Comparison of ENCODE assay signal across 21 mouse cellular contexts in genomic region chr13:118800176-118800575, GRCm38 (mm10).
A peak's percentile ranks its signal among the peaks of the same experiment; 100 is the strongest.
DNase-seq lines count a peak whose midpoint lies in the region; ATAC-seq and TF ChIP-seq lines count a peak whose summit lies in the region.
"Had no signal": no experiment of that assay in that cellular context is flagged by ENCODE, and none has a peak within 500 bp of the region (broad histone marks: within the 10 kb centered on the region; RNA-seq: fewer than 3 reads in every experiment).

No protein-coding gene starts in this region.

- no peak for TF ChIP-seq CTCF in heart, postnatal 0 days (IDR thresholded peaks at IDR 0.05; ENCODE audit: low read depth)

- no peak for TF ChIP-seq EP300 in heart, postnatal 0 days (IDR thresholded peaks at IDR 0.05; ENCODE audit: low read depth)

- H3K27me3 ChIP-seq in heart, postnatal 0 days (ENCODE audit: control insufficient read depth, insufficient read depth, low read length) = no peaks in the 10 kb centered on the region
- no peaks in the 10 kb centered on the region for H3K27me3 ChIP-seq in lung, embryonic 16.5 days (ENCODE audit: control insufficient read depth, insufficient read depth, low read depth, low read length)
- H3K27me3 ChIP-seq: embryonic facial prominence, embryonic 12.5 days; forebrain, embryonic 15.5 days; heart, embryonic 15.5 days; intestine, embryonic 15.5 days; Patski had no signal

- no peak overlapping the region for H3K27ac ChIP-seq in heart, postnatal 0 days (ENCODE audit: low read depth)
- H3K27ac ChIP-seq in lung, embryonic 16.5 days (ENCODE audit: low read length) = 0 out of 2 replicates have a peak overlapping the region, but pooled peaks have one; percentile 27
- H3K27ac ChIP-seq: embryonic facial prominence, embryonic 12.5 days; forebrain, embryonic 15.5 days; heart, embryonic 15.5 days; hindbrain, embryonic 10.5 days; hindbrain, embryonic 14.5 days; intestine, embryonic 15.5 days had no signal

- H3K4me3 ChIP-seq in heart, postnatal 0 days (ENCODE audit: low read depth, low read length) = no peak overlapping the region
- H3K4me3 ChIP-seq in lung, embryonic 16.5 days (ENCODE audit: low read length) = no peak overlapping the region
- H3K4me3 ChIP-seq: embryonic facial prominence, embryonic 12.5 days; forebrain, embryonic 15.5 days; heart, embryonic 15.5 days; hindbrain, embryonic 10.5 days; intestine, embryonic 15.5 days had no signal

- ATAC-seq in heart, postnatal 0 days (ENCODE audit: insufficient read depth, low read depth) = no peak
- ATAC-seq in lung, embryonic 16.5 days (ENCODE audit: low read depth) = no peak
- ATAC-seq: activated CD4-positive, CD25-positive, alpha-beta regulatory T cell, adult 4 months; forebrain, embryonic 15.5 days; intestine, embryonic 15.5 days; Patski had no signal

- H3K9ac ChIP-seq in heart, postnatal 0 days (replicated peaks; ENCODE audit: low read depth, low read length) = no peak overlapping the region
- no peak overlapping the region for H3K9ac ChIP-seq in lung, embryonic 16.5 days (ENCODE audit: low read length)
- H3K9ac ChIP-seq: embryonic facial prominence, embryonic 12.5 days; forebrain, embryonic 15.5 days; heart, embryonic 15.5 days; hindbrain, embryonic 14.5 days; intestine, embryonic 15.5 days had no signal

- no peaks in the 10 kb centered on the region for H3K9me3 ChIP-seq in heart, postnatal 0 days (replicated peaks; ENCODE audit: control insufficient read depth, low read length)
- no peaks in the 10 kb centered on the region for H3K9me3 ChIP-seq in lung, embryonic 16.5 days (ENCODE audit: control insufficient read depth, low read length)
- H3K9me3 ChIP-seq: embryonic facial prominence, embryonic 12.5 days; forebrain, embryonic 15.5 days; heart, embryonic 15.5 days; hindbrain, embryonic 10.5 days; intestine, embryonic 15.5 days had no signal

- 47% methylated on average over 4 of the region's 4 CpGs for WGBS in heart, postnatal 0 days
- WGBS in lung, embryonic 16.5 days = 47% methylated on average over 4 of the region's 4 CpGs

- no peaks in the 10 kb centered on the region for H3K36me3 ChIP-seq in heart, postnatal 0 days (replicated peaks; ENCODE audit: control insufficient read depth, insufficient read depth, low read length)
- no peaks in the 10 kb centered on the region for H3K36me3 ChIP-seq in lung, embryonic 16.5 days (ENCODE audit: control insufficient read depth, insufficient read depth, low read length)
- H3K36me3 ChIP-seq: embryonic facial prominence, embryonic 12.5 days; forebrain, embryonic 15.5 days; heart, embryonic 15.5 days; hindbrain, embryonic 10.5 days; intestine, embryonic 15.5 days had no signal

- peak; percentile 57 for DNase-seq in heart, adult 11 months
- no peak for DNase-seq in heart, postnatal 4 days
- peak; percentile 17 for DNase-seq in heart, postnatal 0 days (ENCODE audit: low spot score)
- no peak for DNase-seq in heart, postnatal 25 days (ENCODE audit: low spot score)
- DNase-seq in lung, postnatal 4 days = no peak
- peak; percentile 8 for DNase-seq in MN1 (ENCODE audit: low spot score)
- no peak for DNase-seq in urinary bladder, postnatal 4 days (ENCODE audit: low spot score in 2 of 2)
- DNase-seq: adrenal gland, postnatal 14 days; cerebellum, adult 11-12 months; cerebellum, adult 9-10 months; cerebellum, postnatal 25 days; gastrocnemius, postnatal 25 days had no signal

- no peaks in the 10 kb centered on the region for H3K4me1 ChIP-seq in heart, postnatal 0 days (ENCODE audit: control insufficient read depth, insufficient read depth)
- no peaks in the 10 kb centered on the region for H3K4me1 ChIP-seq in lung, embryonic 16.5 days (replicated peaks; ENCODE audit: control insufficient read depth, insufficient read depth, low read length)
- H3K4me1 ChIP-seq: embryonic facial prominence, embryonic 12.5 days; forebrain, embryonic 15.5 days; heart, embryonic 15.5 days; hindbrain, embryonic 10.5 days; intestine, embryonic 15.5 days had no signal

- no peak overlapping the region for H3K4me2 ChIP-seq in heart, postnatal 0 days (ENCODE audit: low read depth, low read length)
- H3K4me2 ChIP-seq in lung, embryonic 16.5 days (ENCODE audit: low read depth, low read length) = no peak overlapping the region
- H3K4me2 ChIP-seq: embryonic facial prominence, embryonic 12.5 days; forebrain, embryonic 15.5 days; heart, embryonic 15.5 days; hindbrain, embryonic 14.5 days; intestine, embryonic 15.5 days had no signal

- intact Hi-C loops in heart, postnatal 25 days (cut with DNase I) = no loop called here

Comparison
In these comparisons a context has a peak if more than half of its experiments do, and no peak if none do; other contexts are left out.
1. DNase-seq: peak in heart, adult 11 months (single experiment), heart, postnatal 0 days (single experiment) and MN1 (single experiment); none in heart, postnatal 4 days (single experiment), heart, postnatal 25 days (single experiment), lung, postnatal 4 days (0 of 2) and urinary bladder, postnatal 4 days (0 of 2).